Mouse (Mus musculus) heart, embryonic 11.5 days (tissue): ENCODE data around the gene Gsta4. TPM values are rescaled to one million over a fixed set of nuclear protein-coding genes. Genes with fewer than 3 reads are reported as not detected.
"Not testable (repeated sequence)": the region's sequence is repeated elsewhere in the genome, so short reads cannot be mapped to it uniquely, and the experiment has no call there.

Source experiments
- ATAC-seq: fragments of 200-750 bp; cut with Nextera tagmentation; replicated peaks from 2 replicates; pipeline ENCODE4 v1.8.0; 2017; ENCODE audit warnings: moderate library complexity; ENCODE audit not compliant: insufficient number of reproducible peaks, low FRiP score, low TSS enrichment
- H3K27ac ChIP-seq: fragments of 300-500 bp; sonication (generic); 2 replicates; pipeline ENCODE4 v1.5.1; 2014; ENCODE audit warnings: mild to moderate bottlenecking, low read depth, low read length
- H3K27me3 ChIP-seq: fragments of 300-500 bp; sonication (generic); 2 replicates; pipeline ENCODE4 v1.6.1; 2014; ENCODE audit warnings: mild to moderate bottlenecking, low read length, mixed read lengths; ENCODE audit not compliant: control insufficient read depth, insufficient read depth
- H3K36me3 ChIP-seq: fragments of 300-500 bp; sonication (generic); 2 replicates; pipeline ENCODE4 v1.6.1; 2014; ENCODE audit warnings: mild to moderate bottlenecking, low read length, moderate library complexity, mixed read lengths; ENCODE audit not compliant: control insufficient read depth, insufficient read depth
- H3K4me1 ChIP-seq: fragments of 300-500 bp; sonication (generic); 2 replicates; pipeline ENCODE4 v1.6.1; 2014; ENCODE audit warnings: low read length; ENCODE audit not compliant: control insufficient read depth, insufficient read depth
- H3K4me2 ChIP-seq: fragments of 300-500 bp; sonication (generic); 2 replicates; pipeline ENCODE4 v1.6.1; 2014; ENCODE audit warnings: mild to moderate bottlenecking, moderate library complexity
- H3K4me3 ChIP-seq: fragments of 300-500 bp; sonication (generic); 2 replicates; pipeline ENCODE4 v1.5.1; 2014; ENCODE audit warnings: low read depth, low read length
- H3K9ac ChIP-seq: fragments of 300-500 bp; sonication (generic); 2 replicates; pipeline ENCODE4 v1.6.1; 2014; ENCODE audit warnings: mild to moderate bottlenecking, low read depth, low read length, moderate library complexity
- H3K9me3 ChIP-seq: fragments of 300-500 bp; sonication (generic); replicated peaks from 2 replicates; pipeline ENCODE4 v1.6.1; 2016; ENCODE audit warnings: low read length; ENCODE audit not compliant: control insufficient read depth
- WGBS: fragments of 180-500 bp; shearing (Covaris S2); extraction: QIAGEN DNeasy Blood & Tissue Kit; methylation state at CpG from one replicate; pipeline ENCODE4 v1.1.7; 2014; ENCODE audit not compliant: insufficient replicate concordance; 5-methylcytosine and 5-hydroxymethylcytosine counted together
- polyA plus RNA-seq: library from polyadenylated mRNA; unstranded; fragments of >200 nt; fragmentation: Nextera tagmentation; extraction: Ambion mirVana; gene quantifications from 2 replicates; pipeline ENCODE4 v1.2.1, GENCODE M21; 2014

Gene Gsta4
- polyA plus RNA-seq, 1 experiment from 2014 or later, result 87.5 TPM

DNA sequence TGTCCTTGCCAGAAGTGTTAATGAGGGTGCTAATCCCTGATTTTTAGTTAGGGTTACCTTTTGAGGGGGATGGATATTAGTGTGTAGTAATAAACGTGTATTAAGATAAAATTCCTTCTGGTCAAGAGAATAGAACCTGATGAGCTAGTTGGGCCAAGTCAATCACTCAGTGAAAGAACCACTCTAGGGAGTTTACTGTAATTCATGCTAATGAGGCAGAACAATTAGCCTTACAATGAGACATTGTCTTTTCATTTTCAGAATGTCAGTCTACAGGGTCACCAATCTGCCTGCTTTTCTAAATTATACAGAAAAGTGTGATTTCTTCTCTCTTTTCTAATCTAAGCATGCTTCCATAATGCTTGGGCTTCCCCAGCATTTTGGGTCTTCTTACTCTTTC is 8.6 kb upstream of the Gsta4 start:
- WGBS, result 68% methylated on average over 1 of the region's 1 CpGs
- no peak for ATAC-seq
- H3K9ac ChIP-seq, result no peak overlapping the region
- no peaks in the 10 kb centered on the region for H3K9me3 ChIP-seq
- 0 out of 2 replicates have a peak, but pooled peaks cover 3% of the 10 kb centered on the region for H3K4me1 ChIP-seq
- no peak overlapping the region for H3K27ac ChIP-seq
- H3K4me3 ChIP-seq, result no peak overlapping the region
- no peaks in the 10 kb centered on the region for H3K27me3 ChIP-seq
- H3K4me2 ChIP-seq, result no peak overlapping the region
- H3K36me3 ChIP-seq, result no peaks in the 10 kb centered on the region

- H3K4me3 ChIP-seq, H3K9me3 ChIP-seq, H3K4me2 ChIP-seq, H3K27me3 ChIP-seq, H3K9ac ChIP-seq, H3K4me1 ChIP-seq, H3K27ac ChIP-seq, ATAC-seq, H3K36me3 ChIP-seq: not testable (repeated sequence)
- WGBS, result 44% methylated on average over 3 of the region's 3 CpGs
Observed at GRCm38 (mm10) chr9:78174925-78175276, 7.7 kb upstream of the Gsta4 start.

GRCm38 (mm10) chr9:78175277-78176200 is 7.0 kb upstream of the Gsta4 start:
- Histone ChIP-seq H3K27me3 (no peaks in the 10 kb centered on the region), H3K4me3 (peak overlapping the region; percentile 75), H3K9me3 (no peaks in the 10 kb centered on the region), H3K27ac (peak overlapping the region; percentile 98), H3K36me3 (no peaks in the 10 kb centered on the region), H3K4me1 (0 out of 2 replicates have a peak, but pooled peaks cover 3% of the 10 kb centered on the region), H3K4me2 (peak overlapping the region; percentile 76), H3K9ac (peak overlapping the region; percentile 94)
- peak; percentile 99 for ATAC-seq
- under 1% methylated on average over 50 of the region's 58 CpGs for WGBS

DNA sequence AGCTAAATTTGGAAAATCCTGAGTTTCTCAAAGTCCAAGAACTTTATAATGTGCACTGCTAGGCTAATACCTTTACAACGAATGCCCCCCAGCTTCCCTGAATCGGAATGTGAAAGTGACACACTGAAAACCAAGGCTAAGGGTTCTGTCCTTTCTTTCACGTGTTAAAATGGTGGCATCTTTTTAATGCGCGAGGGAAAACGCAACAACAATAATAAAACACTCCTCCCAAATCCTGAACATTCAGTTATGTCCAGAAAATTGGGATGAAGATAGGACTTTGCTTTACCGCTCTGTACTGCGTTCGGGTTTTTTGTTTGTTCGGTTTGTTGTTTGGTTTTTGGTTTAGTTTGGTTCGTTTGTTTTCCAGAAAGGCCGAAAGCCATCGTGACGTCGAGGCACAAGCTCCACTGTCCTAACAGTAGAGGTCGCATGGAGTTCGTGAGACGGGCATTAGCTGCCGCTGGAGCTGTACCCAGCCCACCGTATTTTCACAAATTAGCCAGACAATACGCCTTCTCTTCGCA is 6.3 kb upstream of the Gsta4 start:
- H3K4me3 ChIP-seq, result peak overlapping the region; percentile 75
- H3K4me1 ChIP-seq, result 0 out of 2 replicates have a peak, but pooled peaks cover 3% of the 10 kb centered on the region
- peak; percentile 72 for ATAC-seq
- peak overlapping the region; percentile 94 for H3K9ac ChIP-seq
- peak overlapping the region; percentile 76 for H3K4me2 ChIP-seq
- 2% methylated on average over 22 of the region's 22 CpGs for WGBS
- H3K27ac ChIP-seq, result peak overlapping the region; percentile 98
- H3K36me3 ChIP-seq, result no peaks in the 10 kb centered on the region
- no peaks in the 10 kb centered on the region for H3K9me3 ChIP-seq
- H3K27me3 ChIP-seq, result no peaks in the 10 kb centered on the region

DNA sequence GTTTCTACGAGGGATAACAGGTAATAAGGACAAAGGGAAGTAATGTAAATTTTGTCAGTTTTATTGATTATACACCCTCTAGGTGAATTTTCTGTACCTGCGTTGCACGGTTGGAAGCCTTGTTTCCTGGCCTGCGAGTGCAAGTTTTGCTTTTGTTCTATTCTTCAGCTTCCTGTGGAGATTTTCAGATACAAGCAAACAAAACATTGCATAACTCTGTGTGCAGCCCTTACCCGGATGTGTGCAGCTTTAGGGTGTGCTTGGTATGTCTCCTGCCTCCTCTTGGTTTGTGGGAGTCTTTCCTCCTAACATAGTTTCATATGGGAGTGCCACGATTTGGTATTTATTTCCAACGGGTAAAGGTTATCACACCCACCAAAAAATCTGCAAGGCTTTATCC is 5.7 kb upstream of the Gsta4 start:
- no peaks in the 10 kb centered on the region for H3K36me3 ChIP-seq
- H3K27ac ChIP-seq, result peak overlapping the region; percentile 98
- 0 out of 2 replicates have a peak, but pooled peaks cover 3% of the 10 kb centered on the region for H3K4me1 ChIP-seq
- no peak for ATAC-seq
- WGBS, result 48% methylated on average over 7 of the region's 7 CpGs
- 0 out of 2 replicates have a peak overlapping the region, but pooled peaks have one; percentile 75 for H3K4me3 ChIP-seq
- H3K4me2 ChIP-seq, result peak overlapping the region; percentile 76
- H3K27me3 ChIP-seq, result no peaks in the 10 kb centered on the region
- no peaks in the 10 kb centered on the region for H3K9me3 ChIP-seq
- H3K9ac ChIP-seq, result no peak overlapping the region

- Histone ChIP-seq H3K4me2 (no peak overlapping the region), H3K9me3 (no peaks in the 10 kb centered on the region), H3K27ac (no peak overlapping the region), H3K4me3 (no peak overlapping the region), H3K36me3 (no peaks in the 10 kb centered on the region), H3K9ac (no peak overlapping the region), H3K27me3 (no peaks in the 10 kb centered on the region), H3K4me1 (0 out of 2 replicates have a peak, but pooled peaks cover 3% of the 10 kb centered on the region)
- ATAC-seq, result no peak
- WGBS, result 80% methylated on average over 5 of the region's 5 CpGs
Observed at GRCm38 (mm10) chr9:78178197-78178596, 4.4 kb upstream of the Gsta4 start.

DNA sequence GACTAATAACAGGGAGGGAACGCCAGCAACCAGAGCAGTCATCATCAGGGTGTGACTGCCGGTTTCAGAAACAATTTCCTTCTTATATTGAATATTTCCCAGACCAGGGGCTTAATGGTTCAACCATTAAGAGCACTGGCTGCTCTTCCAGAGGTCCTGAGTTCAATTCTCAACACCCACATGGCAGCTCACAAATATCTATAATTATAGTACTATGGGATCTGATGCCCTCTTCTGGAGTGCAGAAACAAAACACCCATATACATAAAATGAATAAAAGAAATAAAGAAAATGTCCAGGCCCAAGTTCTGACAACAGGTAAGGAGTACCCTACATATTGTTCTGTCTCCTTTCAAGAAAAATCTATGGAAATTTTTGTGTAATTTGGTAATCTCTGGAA is 3.5 kb upstream of the Gsta4 start:
- Histone ChIP-seq H3K9ac (no peak overlapping the region), H3K9me3 (no peaks in the 10 kb centered on the region), H3K4me3 (no peak overlapping the region), H3K27ac (no peak overlapping the region), H3K27me3 (no peaks in the 10 kb centered on the region), H3K36me3 (no peaks in the 10 kb centered on the region), H3K4me1 (0 out of 2 replicates have a peak, but pooled peaks cover 3% of the 10 kb centered on the region), H3K4me2 (no peak overlapping the region)
- 86% methylated on average over 2 of the region's 2 CpGs for WGBS
- ATAC-seq, result no peak

DNA sequence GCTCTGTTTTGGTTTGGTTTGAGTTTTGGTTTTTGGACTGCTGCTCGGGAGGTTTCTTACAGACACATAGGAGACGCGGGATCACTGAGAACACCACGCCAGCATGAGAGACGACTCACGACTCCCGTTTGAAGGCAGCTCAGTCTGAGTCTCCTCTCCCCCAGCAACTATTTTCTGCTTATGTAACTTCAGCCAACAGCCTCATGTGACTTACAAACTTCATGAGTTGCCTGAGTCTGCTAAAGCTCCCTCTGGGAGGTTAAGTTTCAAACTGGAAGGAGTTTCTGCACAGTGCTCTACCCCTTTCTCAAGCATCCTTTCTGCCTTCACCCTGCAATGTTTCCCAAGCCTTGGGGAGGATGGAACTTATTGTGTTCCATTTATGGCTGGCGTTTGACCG is 3.1 kb downstream of the Gsta4 start:
- no peaks in the 10 kb centered on the region for H3K9me3 ChIP-seq
- no peak overlapping the region for H3K4me3 ChIP-seq
- no peak overlapping the region for H3K4me2 ChIP-seq
- no peak overlapping the region for H3K27ac ChIP-seq
- 87% methylated on average over 9 of the region's 9 CpGs for WGBS
- H3K36me3 ChIP-seq, result no peaks in the 10 kb centered on the region
- H3K4me1 ChIP-seq, result peaks cover 8% of the 10 kb centered on the region; the same call in 1 of the 2 replicates
- no peaks in the 10 kb centered on the region for H3K27me3 ChIP-seq
- H3K9ac ChIP-seq, result no peak overlapping the region
- ATAC-seq, result no peak
